Mouse (Mus musculus) olfactory bulb, adult 2 months (tissue): Measurements from ENCODE around the gene Lef1.

Source experiments
- CTCF ChIP-seq: fragments of 200-500 bp; IDR thresholded peaks from 2 replicates; pipeline ENCODE4 v1.5.1; 2012; ENCODE audit warnings: low read depth, mild to moderate bottlenecking, low read length, moderate library complexity; ENCODE audit not compliant: insufficient read depth
- POLR2A ChIP-seq: fragments of 200-500 bp; IDR thresholded peaks from 2 replicates; pipeline ENCODE4 v1.6.1; 2012; ENCODE audit warnings: mild to moderate bottlenecking, low read depth, low read length, moderate library complexity; ENCODE audit not compliant: insufficient read depth

DNA sequence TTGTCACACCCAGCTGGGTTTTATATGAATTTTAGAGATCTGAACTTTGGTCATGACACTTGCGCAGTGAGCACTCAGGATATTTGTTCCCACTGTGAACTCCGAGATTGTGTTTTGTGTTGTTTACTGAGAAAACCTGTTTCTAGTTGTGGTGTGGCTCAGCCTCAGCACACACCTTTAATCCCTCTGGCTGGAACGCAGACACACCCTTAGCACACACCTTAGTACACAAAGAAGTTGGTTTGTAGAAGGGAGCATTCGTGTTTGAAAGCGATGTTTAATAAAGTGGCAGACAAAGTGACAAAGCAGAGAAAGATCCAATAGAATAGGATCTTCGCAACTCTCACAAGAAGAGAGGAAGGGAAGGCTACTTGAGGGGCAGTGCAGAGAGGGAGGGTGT lies 150.1 kb downstream of the Lef1 start:
- TF ChIP-seq POLR2A (no peak), CTCF (no peak)
